Mouse (Mus musculus) embryonic stem cell, embryonic (primary cell): Measurements from ENCODE around the gene Syne3.

ENCODE experiments used
- CTCF ChIA-PET, 4 experiments: fragments of 300-600 bp in 2 of 4; fragments of 350-600 bp in 2 of 4; sonication (Branson Sonifier 250); formaldehyde crosslinking; loops; one replicate each; lab custom pipeline; 2022; ENCODE audit warnings: inconsistent platforms in 2 of 4; lab: Charles Lee
- POLR2A ChIA-PET, 4 experiments: fragments of 300-600 bp in 2 of 4; fragments of 350-600 bp in 2 of 4; sonication (Branson Sonifier 250); formaldehyde crosslinking; loops; one replicate each; lab custom pipeline; 2022; ENCODE audit warnings: antibody characterized with exemption in 4 of 4, inconsistent platforms in 1 of 4; lab: Charles Lee

Syne3 gene

GRCm38 (mm10) chr12:104886104-104886503 is 123.5 kb downstream of the Syne3 start:
- POLR2A ChIA-PET = interaction anchor here in 2 of 4 experiments (0.8 to 2.1 kb wide), 5 partner anchors 11 to 34 kb away, joined by 3 to 13 read pairs (median 3); no protein-coding TSS in a partner anchor

DNA sequence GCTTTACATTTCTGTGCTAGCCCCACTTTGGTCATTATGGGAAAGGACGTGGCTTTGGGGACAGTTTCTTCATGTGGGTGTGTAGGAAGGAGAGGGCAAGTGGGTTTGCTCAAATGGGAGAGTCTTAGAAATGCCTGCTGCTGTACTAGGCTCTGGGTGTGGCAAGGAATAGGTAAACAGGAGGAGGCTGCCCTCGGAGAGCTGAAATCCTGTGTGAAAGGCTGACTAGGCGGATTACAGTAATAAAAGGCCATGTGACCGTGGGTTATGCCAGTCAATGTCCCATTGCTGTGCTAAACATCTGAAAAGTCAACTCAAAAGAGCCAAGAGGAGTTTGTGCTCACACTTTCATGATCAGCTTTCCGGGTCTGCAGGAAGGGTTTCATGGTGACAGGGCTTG is 127.1 kb downstream of the Syne3 start:
- CTCF ChIA-PET = interaction anchor here in 1 of 4 experiments (1.5 kb wide), 1 partner anchor 57 kb away, joined by 4 read pairs; no protein-coding TSS in a partner anchor

More at GRCm38 (mm10) chr12:104886104-104886503, 123.5 kb downstream of the Syne3 start:
- CTCF ChIA-PET = interaction anchor here in 1 of 4 experiments (0.7 kb wide), 1 partner anchor 101 kb away, joined by 3 read pairs; no protein-coding TSS in a partner anchor

DNA sequence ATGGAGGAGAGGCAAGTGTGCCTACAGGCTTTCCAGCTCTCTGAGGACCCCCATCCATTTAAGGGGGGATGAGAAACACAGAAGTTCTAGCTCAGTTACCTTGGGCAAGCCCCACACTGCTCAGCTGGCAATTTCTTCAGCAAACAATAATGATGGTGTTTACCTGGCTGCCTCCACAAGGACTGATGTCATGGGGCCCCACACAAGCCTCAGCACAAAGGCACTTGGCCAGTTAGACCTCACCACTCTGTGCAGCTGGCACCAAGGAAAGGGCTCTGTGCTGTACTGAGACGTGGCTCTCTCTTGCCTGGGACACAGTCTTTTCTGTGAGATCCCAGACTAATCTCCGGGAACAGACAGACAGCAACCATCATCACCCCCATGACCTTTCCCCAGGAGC is 127.5 kb downstream of the Syne3 start:
- CTCF ChIA-PET = interaction anchor here in 3 of 4 experiments (0.6 to 1.5 kb wide), 4 partner anchors 10 to 58 kb away, joined by 3 to 14 read pairs (median 4); no protein-coding TSS in a partner anchor
- POLR2A ChIA-PET = interaction anchor here in 2 of 4 experiments (0.6 to 2.9 kb wide), 8 partner anchors 8 to 19 kb away, joined by 3 to 15 read pairs (median 4); no protein-coding TSS in a partner anchor

More for the DNA sequence above, 127.1 kb downstream of the Syne3 start:
- POLR2A ChIA-PET = interaction anchor here in 2 of 4 experiments (1.2 to 2.9 kb wide), 6 partner anchors 11 to 19 kb away, joined by 3 to 15 read pairs (median 6); no protein-coding TSS in a partner anchor

DNA sequence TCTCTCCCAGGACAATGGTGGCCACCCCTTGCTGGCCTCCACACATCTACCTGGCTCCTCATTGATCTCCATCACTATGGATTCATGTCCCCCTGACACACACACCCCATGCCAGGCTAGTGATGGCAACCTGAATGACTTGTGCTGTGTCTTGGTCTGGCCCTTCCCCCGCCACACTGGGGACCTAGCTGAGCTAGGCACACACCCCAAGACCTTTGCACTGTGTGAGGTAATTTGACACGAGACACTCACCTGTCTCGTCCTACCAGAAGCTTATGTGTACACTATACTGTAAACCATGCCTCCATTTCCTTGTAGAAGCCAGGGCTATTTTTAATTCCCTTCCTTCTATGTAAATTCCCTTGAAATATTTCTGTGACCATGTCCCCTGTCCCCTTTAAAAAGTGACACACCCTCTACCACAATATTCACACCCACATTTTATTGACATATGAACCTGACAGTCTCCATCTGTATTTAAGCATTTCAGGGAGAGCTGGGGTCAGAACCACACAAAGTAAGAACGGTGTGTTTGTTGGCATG is 128.0 kb downstream of the Syne3 start:
- POLR2A ChIA-PET = interaction anchor here in 2 of 4 experiments (0.6 to 2.9 kb wide), 10 partner anchors 8 to 30 kb away, joined by 3 to 15 read pairs (median 3); partner anchors contain the start of gene Clmn (in 1 of the 2)
- CTCF ChIA-PET = interaction anchor here in 3 of 4 experiments (0.6 to 1.5 kb wide), 4 partner anchors 9 to 58 kb away, joined by 3 to 14 read pairs (median 4); no protein-coding TSS in a partner anchor

GRCm38 (mm10) chr12:104880367-104880766 is 129.2 kb downstream of the Syne3 start:
- ChIA-PET POLR2A (interaction anchor here (0.5 to 2.9 kb wide), 10 partner anchors 11 to 317 kb away, joined by 3 to 15 read pairs (median 4); partner anchors contain the start of gene Clmn (in 3 of the 4)), CTCF (interaction anchor here in 2 of 4 experiments (0.6 to 0.9 kb wide), 3 partner anchors 19 to 41 kb away, joined by 3 read pairs; no protein-coding TSS in a partner anchor)
